Mouse (Mus musculus) right cerebral cortex, postnatal 10 days (tissue): ENCODE results near the gene Dhrs7.
"Not testable (repeated sequence)": the region's sequence is repeated elsewhere in the genome, so short reads cannot be mapped to it uniquely, and the experiment has no call there.

Source experiments
- DNase-seq, 2 experiments: peaks; one replicate each; pipeline ENCODE4 v3.0.0; 2021; ENCODE audit warnings: low spot score in 2 of 2

Dhrs7 gene

GRCm38 (mm10) chr12:72664735-72665337 lies at the start of gene Dhrs7:
TSS of gene Dhrs7 (minus strand) at chr12:72664909.
- DNase-seq: peak; percentile 84 to 86

DNA sequence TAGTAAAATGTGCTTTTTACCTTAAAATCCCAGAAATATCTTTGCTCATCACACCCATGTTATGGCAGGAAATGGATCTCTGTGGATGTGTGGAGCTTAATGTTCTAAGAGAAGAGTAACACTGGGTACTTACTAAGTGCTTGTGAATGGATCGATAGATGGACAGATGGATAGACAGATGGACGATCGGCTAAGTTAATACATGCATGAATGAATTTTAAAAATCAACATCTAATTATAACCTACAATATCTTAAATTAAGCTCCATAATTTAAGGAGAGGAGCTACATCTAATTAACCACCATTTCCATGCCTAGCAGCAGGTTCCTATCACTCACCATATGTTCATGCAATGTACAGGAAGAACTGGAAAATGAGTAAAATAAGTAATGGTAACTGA lies 45.3 kb upstream of the Dhrs7 start:
- no peak for DNase-seq

DNA sequence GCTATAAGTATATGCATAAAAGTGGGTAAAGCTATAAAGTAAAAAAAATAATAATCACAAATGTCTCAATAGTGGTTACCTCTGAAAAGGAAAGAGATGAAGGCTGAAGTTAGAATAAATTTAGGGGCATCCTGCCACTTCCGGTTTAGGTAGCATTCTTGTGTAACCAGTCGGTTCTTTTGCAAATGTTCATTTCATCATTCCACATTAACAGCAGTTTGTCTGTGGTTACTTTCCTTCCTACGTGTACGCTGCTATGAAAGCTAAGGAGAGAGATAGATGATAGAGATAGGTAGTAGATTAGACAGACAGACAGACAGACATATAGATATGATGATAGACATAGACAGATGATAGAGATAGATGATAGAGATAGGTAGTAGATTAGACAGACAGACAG lies 39.4 kb upstream of the Dhrs7 start:
- no peak for DNase-seq

- DNase-seq: no peak
These were observed 35.3 kb upstream of the Dhrs7 start for GRCm38 (mm10) chr12:72700013-72700412.

DNA sequence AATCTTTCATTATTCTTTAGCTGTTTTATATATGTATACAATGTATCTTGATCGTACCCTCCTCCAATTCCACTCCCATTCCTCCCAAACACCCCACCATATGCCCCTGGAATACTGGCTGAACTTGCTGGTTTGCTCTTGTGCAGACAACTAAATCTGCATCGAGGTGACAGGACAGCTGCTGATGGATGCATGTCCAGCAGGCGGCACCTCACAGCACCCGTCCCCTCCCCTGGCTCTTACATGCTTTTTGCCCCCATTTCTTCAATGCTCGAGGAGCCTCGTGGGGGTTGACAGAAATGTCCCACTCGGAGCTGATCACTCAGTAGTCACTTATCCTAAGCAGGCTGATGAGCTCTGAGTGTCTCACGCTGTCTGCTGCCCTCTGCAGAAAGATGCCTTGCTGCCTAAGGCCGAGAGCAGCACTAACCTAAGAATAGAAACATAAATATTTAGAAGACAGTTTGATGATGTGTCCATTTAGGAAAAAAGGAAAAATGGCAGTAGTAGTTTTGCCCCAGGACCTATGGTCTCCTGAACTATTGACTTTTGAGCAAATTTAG lies 30.3 kb upstream of the Dhrs7 start:
- no peak for DNase-seq

- no peak for DNase-seq
These were observed 29.7 kb upstream of the Dhrs7 start for GRCm38 (mm10) chr12:72694438-72694837.

DNA sequence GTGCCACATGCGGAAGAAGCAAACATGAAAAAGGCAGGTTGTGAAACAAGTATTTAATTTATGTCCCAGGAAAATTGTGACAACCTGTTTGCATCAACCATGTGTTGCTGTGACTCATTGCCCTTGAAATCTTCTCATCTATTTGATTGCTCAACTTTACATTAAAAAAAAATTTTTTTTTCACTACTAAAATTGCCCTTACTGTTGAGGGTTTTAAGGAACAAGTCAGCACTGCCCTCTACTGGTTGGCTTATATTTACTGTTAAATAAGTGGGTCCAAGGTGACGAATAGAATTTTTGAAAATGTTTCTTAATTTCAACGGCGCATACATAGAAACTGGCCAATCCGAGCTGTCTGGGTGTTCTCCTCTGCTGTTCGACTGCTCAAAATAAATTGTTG lies 29.2 kb upstream of the Dhrs7 start:
- DNase-seq: no peak

GRCm38 (mm10) chr12:72688281-72688680 lies 23.6 kb upstream of the Dhrs7 start:
- DNase-seq: not testable (repeated sequence)

GRCm38 (mm10) chr12:72687741-72688140 lies 23.0 kb upstream of the Dhrs7 start:
- not testable (repeated sequence) for DNase-seq

DNA sequence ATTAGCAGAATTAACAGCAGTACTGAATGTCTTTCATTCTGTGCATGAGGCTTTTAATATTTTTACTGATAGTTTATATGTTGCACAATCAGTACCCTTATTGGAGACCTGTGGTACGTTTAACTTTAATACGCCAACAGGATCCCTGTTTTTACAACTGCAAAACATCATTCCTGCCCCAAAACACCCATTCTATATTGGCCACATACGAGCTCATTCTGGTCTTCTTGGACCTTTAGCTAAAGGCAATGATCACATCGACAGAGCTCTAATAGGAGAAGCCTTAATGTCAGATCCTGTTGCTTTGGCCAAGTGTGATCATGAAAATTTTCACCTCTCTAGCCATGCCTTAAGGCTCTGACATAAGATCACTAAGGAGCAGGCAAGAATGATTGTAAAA lies 21.9 kb upstream of the Dhrs7 start:
- DNase-seq: not testable (repeated sequence)

DNA sequence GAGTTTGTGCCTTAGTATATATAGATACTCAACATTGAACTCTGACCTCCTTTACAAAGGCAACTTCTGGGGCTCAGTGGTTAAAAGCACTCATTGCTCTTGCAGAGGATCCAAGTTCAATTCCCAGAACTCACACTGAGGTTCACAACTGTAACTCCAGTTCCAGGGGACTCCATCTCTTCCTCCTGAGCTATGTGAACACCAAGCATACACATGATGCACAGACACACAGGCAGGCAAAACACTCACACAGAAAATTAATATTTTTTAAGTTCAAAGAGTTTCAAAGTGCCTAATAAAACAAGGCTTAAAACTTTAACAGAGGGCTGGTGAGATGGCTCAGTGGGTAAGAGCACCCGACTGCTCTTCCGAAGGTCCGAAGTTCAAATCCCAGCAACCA lies 18.9 kb upstream of the Dhrs7 start:
- DNase-seq: no peak

DNA sequence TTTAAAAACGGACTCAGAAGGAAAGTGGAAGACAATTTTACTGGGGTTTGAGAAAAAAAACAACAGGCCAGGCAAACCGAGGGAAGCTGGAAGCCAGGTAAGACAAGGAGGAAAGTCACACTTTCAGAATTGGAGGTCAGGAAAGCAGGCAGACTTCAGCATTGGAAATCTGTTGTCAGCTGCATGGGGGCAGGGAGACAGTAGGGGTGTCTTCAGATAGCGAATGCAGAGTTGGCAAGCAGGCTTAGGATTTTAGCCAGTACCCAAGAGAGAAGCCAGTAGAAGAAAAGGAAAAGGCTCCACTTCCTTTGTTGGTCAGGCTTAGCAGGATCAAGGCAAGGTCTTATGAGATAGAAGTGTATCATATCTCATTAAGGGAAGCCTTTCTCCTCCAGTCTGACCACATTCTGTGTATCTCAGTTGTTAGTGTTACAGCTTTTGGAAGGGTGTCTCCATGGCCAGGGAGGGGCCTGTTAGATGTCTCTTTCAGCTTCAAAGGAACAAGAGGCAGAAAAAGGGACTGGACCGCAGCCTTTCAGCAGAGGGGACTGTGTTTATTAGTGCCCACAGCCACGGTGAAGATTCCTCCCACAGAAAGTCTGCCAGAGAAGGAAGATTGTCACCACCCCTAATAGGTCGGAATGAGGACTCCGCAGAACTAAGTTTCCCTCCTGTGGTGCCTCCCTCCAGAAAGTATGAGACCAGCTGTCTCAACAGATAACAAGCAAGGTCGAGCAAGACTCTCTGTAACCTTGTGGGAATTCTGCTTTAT lies 18.0 kb upstream of the Dhrs7 start:
- DNase-seq: no peak

DNA sequence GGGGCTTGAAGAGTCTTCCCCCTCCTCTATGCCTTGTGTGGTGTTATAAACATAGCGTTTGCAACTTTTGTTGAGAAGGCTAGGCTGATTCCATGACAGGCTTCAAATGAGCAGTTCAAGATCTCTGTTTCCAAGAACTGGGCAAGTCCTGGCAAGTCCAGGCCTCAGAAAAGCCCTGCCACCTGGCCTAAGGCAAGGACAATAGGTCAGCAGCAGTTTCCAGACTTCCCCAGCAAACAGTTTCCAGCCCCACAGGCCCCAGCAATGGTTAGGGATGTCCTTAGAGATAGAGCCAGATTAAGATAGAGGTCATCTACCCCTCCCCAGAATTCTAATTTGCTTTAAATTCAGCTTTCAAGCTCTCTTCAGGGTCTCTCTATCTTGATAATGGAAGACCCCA lies 17.2 kb upstream of the Dhrs7 start:
- DNase-seq: no peak

DNA sequence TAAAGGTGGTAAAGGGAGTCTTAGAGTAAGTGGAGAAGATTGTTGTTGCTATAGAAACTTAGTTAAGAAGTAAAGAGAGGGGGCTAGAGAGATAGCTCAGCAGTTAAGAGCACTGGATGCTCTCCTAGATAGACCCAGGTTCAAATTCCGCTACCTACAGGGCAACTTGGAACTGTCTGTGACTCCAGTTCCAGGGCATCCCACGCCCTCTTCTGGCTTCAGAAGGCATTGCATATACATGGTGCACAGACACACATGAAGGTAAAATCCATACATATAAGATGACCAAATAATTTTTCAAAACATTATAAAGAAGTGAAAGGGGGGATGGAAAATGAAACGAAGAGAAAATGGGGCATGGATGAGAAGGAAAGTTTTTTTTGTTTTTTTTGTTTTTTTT lies 14.9 kb upstream of the Dhrs7 start:
- no peak for DNase-seq

GRCm38 (mm10) chr12:72674820-72675219 lies 10.1 kb upstream of the Dhrs7 start:
- peak in 1 of 2 experiments; percentile 20 for DNase-seq

GRCm38 (mm10) chr12:72674079-72674797 lies 9.5 kb upstream of the Dhrs7 start:
- DNase-seq: no peak

DNA sequence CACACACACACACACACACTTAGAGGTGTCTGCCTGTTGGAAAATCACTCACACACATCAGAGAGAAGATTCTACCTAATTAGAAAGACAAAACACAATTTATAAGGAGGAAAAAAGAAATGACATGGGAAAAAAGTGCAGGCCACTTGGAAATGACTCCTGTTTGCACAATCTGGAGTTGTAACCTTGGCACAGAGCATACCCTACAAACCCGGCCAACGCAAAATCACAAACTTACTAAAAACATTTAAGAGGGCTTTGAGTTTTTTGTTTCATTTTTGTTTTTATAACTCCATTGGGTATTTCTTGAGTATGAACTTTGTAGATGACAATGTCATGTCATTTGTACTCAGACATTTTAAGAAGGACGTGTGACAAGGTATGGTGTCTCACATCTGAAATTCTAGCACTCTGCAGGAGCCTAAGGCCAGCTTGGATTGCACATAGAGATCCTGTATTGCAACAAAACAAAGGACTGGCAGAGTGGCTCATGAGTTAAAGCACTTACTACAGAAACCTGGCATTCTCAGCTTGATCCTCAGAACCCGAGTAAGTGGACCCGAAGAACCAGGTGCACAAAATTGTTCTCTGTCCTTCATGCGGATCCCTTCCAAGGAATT lies 6.9 kb upstream of the Dhrs7 start:
- DNase-seq: no peak

DNA sequence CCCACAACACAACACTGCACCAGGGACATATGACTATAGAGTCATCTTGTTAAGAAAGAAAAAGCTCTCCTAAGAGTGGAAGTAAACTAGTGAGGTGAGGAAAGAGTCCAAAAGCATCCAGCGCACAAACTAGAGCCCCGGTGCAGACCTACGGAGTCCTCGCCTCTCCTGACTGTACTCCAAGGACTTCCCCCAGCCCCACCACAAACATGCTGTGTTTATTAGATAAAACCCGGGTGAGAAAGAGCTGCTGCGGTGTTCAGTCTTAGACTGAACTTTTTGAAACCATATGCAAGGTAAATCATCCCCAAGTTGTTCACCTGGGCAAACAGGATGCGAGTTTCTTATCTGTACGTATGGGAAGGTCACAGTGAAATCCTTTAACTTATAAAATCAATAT lies 6.2 kb upstream of the Dhrs7 start:
- DNase-seq: no peak

DNA sequence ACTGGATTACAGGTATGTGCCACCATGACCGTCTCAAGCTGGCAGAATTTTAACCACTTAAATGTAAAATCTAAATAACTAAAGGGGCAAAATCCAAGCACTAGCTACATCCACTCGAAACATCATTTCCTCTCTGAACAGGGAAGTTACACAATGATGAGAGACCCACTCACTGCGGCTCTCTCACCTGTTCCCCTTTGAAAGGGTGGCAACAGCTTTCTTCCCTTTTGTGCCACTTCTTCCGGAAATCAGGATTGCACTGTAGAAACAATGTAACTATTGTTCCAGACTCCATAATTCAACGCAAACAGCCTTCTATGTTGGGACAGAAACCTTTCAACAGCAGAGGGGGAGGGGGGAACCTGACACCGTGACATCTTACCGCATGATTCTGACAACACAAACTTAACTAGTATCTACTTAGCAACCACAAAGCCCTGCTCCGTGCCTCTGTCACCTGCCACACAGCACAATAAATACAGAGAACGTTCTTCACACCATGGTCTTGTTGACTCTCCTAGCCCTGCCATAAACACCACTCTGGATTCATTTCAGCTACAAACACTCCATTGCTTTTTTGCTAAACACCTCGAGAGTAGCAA lies 3.3 kb upstream of the Dhrs7 start:
- no peak for DNase-seq

DNA sequence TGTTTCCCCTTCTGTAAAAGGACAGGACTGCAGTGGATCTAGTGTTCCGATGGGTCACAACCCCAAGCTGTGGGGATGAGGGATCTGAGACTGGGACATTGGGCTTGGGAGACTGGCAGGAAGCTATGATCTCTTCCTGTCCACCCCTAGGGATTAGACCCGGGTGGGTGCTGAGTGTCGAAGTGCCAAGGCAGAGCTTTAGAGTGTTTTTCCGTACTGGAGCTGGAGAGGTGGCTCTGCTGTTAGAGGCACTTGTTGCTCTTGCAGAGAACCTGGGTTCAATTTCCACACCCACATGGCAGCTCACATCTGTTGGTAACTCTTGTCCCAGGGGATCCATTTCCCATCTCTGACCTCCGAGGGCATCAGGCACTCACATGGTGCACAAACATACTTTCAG lies 1.3 kb upstream of the Dhrs7 start:
- no peak for DNase-seq

DNA sequence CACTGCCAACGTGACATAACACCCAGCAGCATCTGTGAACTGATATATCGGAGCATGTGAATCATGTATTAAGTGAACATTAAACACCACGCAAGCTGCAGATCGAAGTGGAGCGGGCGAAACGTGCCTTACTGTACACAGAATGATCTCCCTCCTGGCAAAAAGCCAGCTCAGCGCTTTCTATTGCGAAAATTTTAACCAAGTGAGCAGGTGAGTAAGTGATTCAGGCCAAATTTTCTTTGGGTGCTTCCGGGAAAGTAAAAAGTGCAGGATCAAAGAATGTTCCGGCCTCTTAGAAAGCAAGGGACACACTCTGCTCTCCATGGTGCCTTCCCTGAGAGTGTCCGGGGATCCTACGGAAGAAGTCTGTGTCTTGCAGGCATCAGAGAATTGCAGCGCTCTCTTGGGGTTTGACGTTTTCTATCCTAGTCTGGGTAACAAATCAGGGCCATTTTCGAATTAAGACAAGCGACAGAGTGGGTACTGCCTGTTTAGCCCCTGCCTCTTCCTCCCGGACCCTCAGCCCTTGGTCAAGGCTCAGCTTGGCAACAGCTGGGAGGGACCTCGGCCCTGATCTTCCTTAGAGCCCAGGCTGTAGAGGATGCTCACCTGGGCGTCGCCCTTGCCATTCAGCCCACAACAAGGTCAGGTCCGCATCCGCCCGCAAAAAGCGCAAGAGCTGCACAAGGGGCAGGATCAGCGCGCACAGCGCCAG lies 532 bp downstream of the Dhrs7 start:
- peak; percentile 44 to 53 for DNase-seq
